Mouse (Mus musculus) CH12.LX (cell line): ENCODE data around the gene Dmrt2.

Experiments used
- CHD1 ChIP-seq: IDR thresholded peaks from 2 replicates; pipeline ENCODE4 v1.6.1; 2012; ENCODE audit warnings: low read depth, low read length, improper control_type of control experiment, inconsistent platforms
- CHD2 ChIP-seq: IDR thresholded peaks from 2 replicates; pipeline ENCODE4 v1.6.1; 2011; ENCODE audit warnings: low read length, improper control_type of control experiment
- CTCF ChIP-seq, 2 experiments: IDR thresholded peaks in 1 of 2; conservative IDR thresholded peaks in 1 of 2; 2 replicates each; pipeline ENCODE4 v1.5.1; 2011 to 2012; ENCODE audit warnings: low read depth in 2 of 2, low read length in 2 of 2, improper control_type of control experiment in 1 of 2, inconsistent platforms in 1 of 2, mild to moderate bottlenecking in 1 of 2, moderate library complexity in 1 of 2
- MAX ChIP-seq: IDR thresholded peaks from 2 replicates; pipeline ENCODE4 v1.6.1; 2011; ENCODE audit warnings: low read length, improper control_type of control experiment
- MYC ChIP-seq: IDR thresholded peaks from 2 replicates; pipeline ENCODE4 v1.6.1; 2011; ENCODE audit warnings: low read depth, mild to moderate bottlenecking, improper control_type of control experiment, low read length
- POLR2A ChIP-seq: IDR thresholded peaks from 2 replicates; pipeline ENCODE4 v1.6.1; 2011; ENCODE audit warnings: low read depth, mild to moderate bottlenecking, improper control_type of control experiment, low read length
- POLR2AphosphoS2 ChIP-seq: IDR thresholded peaks from 2 replicates; pipeline ENCODE4 v1.6.1; 2011; ENCODE audit warnings: low read depth, low read length, improper control_type of control experiment
- SMC3 ChIP-seq: IDR thresholded peaks from 2 replicates; pipeline ENCODE4 v1.6.1; 2011; ENCODE audit warnings: low read depth, low read length, improper control_type of control experiment
- USF2 ChIP-seq: conservative IDR thresholded peaks from 2 replicates; pipeline ENCODE4 v1.6.1; 2011; ENCODE audit warnings: low read depth, low read length, improper control_type of control experiment
- ZNF384 ChIP-seq: IDR thresholded peaks from 2 replicates; pipeline ENCODE4 v1.6.1; 2012; ENCODE audit warnings: low read depth, low read length, improper control_type of control experiment, inconsistent platforms

DNA sequence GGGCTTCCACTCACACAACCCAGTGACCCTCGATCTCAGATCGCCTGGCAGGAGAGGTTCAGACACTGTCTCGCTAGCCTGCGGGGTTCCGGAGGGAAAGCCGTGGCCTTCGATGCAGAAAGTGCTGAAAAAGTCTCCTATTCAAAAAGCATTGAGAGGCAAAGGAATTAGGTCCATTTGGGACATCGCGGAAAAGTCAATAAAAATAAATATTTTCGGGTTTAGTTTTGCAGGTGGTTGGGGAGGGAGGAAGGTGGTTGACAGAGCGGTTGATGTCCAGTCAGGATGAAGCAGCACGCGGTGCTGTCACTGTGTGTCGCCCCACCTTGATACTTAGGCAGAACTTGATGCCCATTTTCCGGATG is 1.8 kb downstream of the Dmrt2 start:
- TF ChIP-seq CHD2, result no peak
- no peak for TF ChIP-seq ZNF384
- TF ChIP-seq MAX, result no peak
- no peak for TF ChIP-seq POLR2A
- TF ChIP-seq CHD1, result no peak
- TF ChIP-seq SMC3, result no peak
- TF ChIP-seq USF2, result no peak
- TF ChIP-seq MYC, result no peak
- no peak for TF ChIP-seq CTCF (conservative IDR thresholded peaks at IDR 0.05 in 1 of 2, IDR thresholded peaks at IDR 0.05 in 1 of 2; ENCODE audit: low read depth in 2 of 2, low read length in 2 of 2)
- TF ChIP-seq POLR2AphosphoS2, result no peak
